Mouse (Mus musculus) CH12.LX (cell line): Measurements from ENCODE around the gene Hmgcs1. TPM values are rescaled to one million over a fixed set of nuclear protein-coding genes. Genes with fewer than 3 reads are reported as not detected.

Experiments
- DNase-seq: peaks from one replicate; pipeline ENCODE4 v3.0.0-alpha.2; 2013; ENCODE audit errors: extremely low read depth
- H3K27ac ChIP-seq: 2 replicates; pipeline ENCODE4 v1.5.1; 2012; ENCODE audit warnings: low read depth, mild to moderate bottlenecking, control low read depth, moderate library complexity; ENCODE audit not compliant: insufficient read depth
- H3K27me3 ChIP-seq: replicated peaks from 2 replicates; pipeline ENCODE3; 2012; ENCODE audit warnings: inconsistent platforms
- H3K36me3 ChIP-seq, 2 experiments: replicated peaks in 1 of 2; 2 replicates each; pipeline versions ENCODE3 to v1.6.1; 2012; ENCODE audit warnings: inconsistent platforms in 1 of 2, low read length in 1 of 2, mild to moderate bottlenecking in 1 of 2, mixed read lengths in 1 of 2, moderate library complexity in 1 of 2; ENCODE audit not compliant: control insufficient read depth in 1 of 2, insufficient read depth in 1 of 2
- H3K4me1 ChIP-seq, 2 experiments: 2 replicates each; pipeline ENCODE4 v1.6.1; 2012; ENCODE audit warnings: inconsistent platforms in 1 of 2, moderate library complexity in 1 of 2; ENCODE audit not compliant: insufficient read depth in 2 of 2, control insufficient read depth in 1 of 2
- H3K4me2 ChIP-seq: 2 replicates; pipeline ENCODE4 v1.6.1; 2012; ENCODE audit warnings: low read depth, mild to moderate bottlenecking, control low read depth; ENCODE audit not compliant: poor library complexity, insufficient read depth, severe bottlenecking
- H3K4me3 ChIP-seq, 3 experiments: fragments of 150-350 bp in 1 of 3; sonication (generic) in 1 of 3; replicated peaks in 1 of 3; 2 replicates each; pipeline versions ENCODE3 to v1.5.1; 2011 to 2012; ENCODE audit warnings: low read depth in 2 of 3, low read length in 2 of 3, mild to moderate bottlenecking in 2 of 3, moderate library complexity in 2 of 3, control low read depth in 1 of 3, improper control_type of control experiment in 1 of 3, inconsistent platforms in 1 of 3, mixed read lengths in 1 of 3; ENCODE audit not compliant: poor library complexity in 1 of 3
- H3K79me2 ChIP-seq: replicated peaks from 2 replicates; pipeline ENCODE4 v1.6.1; 2012; ENCODE audit warnings: mild to moderate bottlenecking, moderate library complexity; ENCODE audit not compliant: control insufficient read depth, poor library complexity, insufficient read depth, severe bottlenecking; ENCODE audit errors: extremely low read depth
- H3K9ac ChIP-seq: 2 replicates; pipeline ENCODE4 v1.6.1; 2012; ENCODE audit warnings: low read depth, mild to moderate bottlenecking, control low read depth, moderate library complexity; ENCODE audit not compliant: insufficient read depth
- H3K9me3 ChIP-seq: replicated peaks from 2 replicates; pipeline ENCODE3; 2012; ENCODE audit warnings: low read length, inconsistent platforms, mixed read lengths
- BHLHE40 ChIP-seq: IDR thresholded peaks from 2 replicates; pipeline ENCODE4 v1.6.1; 2011; ENCODE audit warnings: mild to moderate bottlenecking, low read depth, low read length, improper control_type of control experiment
- CHD1 ChIP-seq: IDR thresholded peaks from 2 replicates; pipeline ENCODE4 v1.6.1; 2012; ENCODE audit warnings: low read depth, low read length, improper control_type of control experiment, inconsistent platforms
- ELF1 ChIP-seq: IDR thresholded peaks from 2 replicates; pipeline ENCODE4 v1.6.1; 2014; ENCODE audit warnings: low read depth, mild to moderate bottlenecking, inconsistent platforms, low read length, improper control_type of control experiment
- GABPA ChIP-seq: IDR thresholded peaks from 2 replicates; pipeline ENCODE4 v1.6.1; 2012; ENCODE audit warnings: low read depth, low read length, improper control_type of control experiment, inconsistent platforms; ENCODE audit not compliant: insufficient replicate concordance
- HCFC1 ChIP-seq: IDR thresholded peaks from 2 replicates; pipeline ENCODE4 v1.6.1; 2012; ENCODE audit warnings: low read depth, mild to moderate bottlenecking, inconsistent platforms, low read length, improper control_type of control experiment
- KAT2A ChIP-seq: IDR thresholded peaks from 2 replicates; pipeline ENCODE4 v1.6.1; 2012; ENCODE audit warnings: low read length, improper control_type of control experiment, inconsistent platforms; ENCODE audit not compliant: insufficient replicate concordance
- MAZ ChIP-seq: IDR thresholded peaks from 2 replicates; pipeline ENCODE4 v1.6.1; 2012; ENCODE audit warnings: low read depth, mild to moderate bottlenecking, inconsistent platforms, low read length, improper control_type of control experiment, moderate library complexity
- MXI1 ChIP-seq: IDR thresholded peaks from 2 replicates; pipeline ENCODE4 v1.6.1; 2011; ENCODE audit warnings: mild to moderate bottlenecking, low read depth, low read length, improper control_type of control experiment
- MYC ChIP-seq: IDR thresholded peaks from 2 replicates; pipeline ENCODE4 v1.6.1; 2011; ENCODE audit warnings: low read depth, mild to moderate bottlenecking, improper control_type of control experiment, low read length
- NELFE ChIP-seq: IDR thresholded peaks from 2 replicates; pipeline ENCODE4 v1.6.1; 2011; ENCODE audit warnings: low read depth, low read length, improper control_type of control experiment
- NRF1 ChIP-seq: IDR thresholded peaks from 2 replicates; pipeline ENCODE4 v1.6.1; 2014; ENCODE audit warnings: low read depth, mild to moderate bottlenecking, inconsistent platforms, low read length, improper control_type of control experiment, moderate library complexity
- PAX5 ChIP-seq: IDR thresholded peaks from 2 replicates; pipeline ENCODE4 v1.6.1; 2012; ENCODE audit warnings: low read length, inconsistent platforms, mixed read lengths
- POLR2AphosphoS2 ChIP-seq: IDR thresholded peaks from 2 replicates; pipeline ENCODE4 v1.6.1; 2011; ENCODE audit warnings: low read depth, low read length, improper control_type of control experiment
- RAD21 ChIP-seq: IDR thresholded peaks from 2 replicates; pipeline ENCODE4 v1.6.1; 2011; ENCODE audit warnings: low read depth, mild to moderate bottlenecking, low read length, improper control_type of control experiment, moderate library complexity
- SIN3A ChIP-seq: IDR thresholded peaks from 2 replicates; pipeline ENCODE4 v1.6.1; 2012; ENCODE audit warnings: low read length, improper control_type of control experiment, inconsistent platforms
- TBP ChIP-seq: conservative IDR thresholded peaks from 2 replicates; pipeline ENCODE4 v1.6.1; 2011; ENCODE audit warnings: low read depth, low read length, improper control_type of control experiment
- TCF12 ChIP-seq: IDR thresholded peaks from 2 replicates; pipeline ENCODE4 v1.6.1; 2014; ENCODE audit warnings: low read depth, mild to moderate bottlenecking, inconsistent platforms, low read length, improper control_type of control experiment
- ZKSCAN1 ChIP-seq: IDR thresholded peaks from 2 replicates; pipeline ENCODE4 v1.6.1; 2012; ENCODE audit warnings: low read depth, inconsistent platforms, low read length, improper control_type of control experiment, borderline replicate concordance
- ZNF384 ChIP-seq: IDR thresholded peaks from 2 replicates; pipeline ENCODE4 v1.6.1; 2012; ENCODE audit warnings: low read depth, low read length, improper control_type of control experiment, inconsistent platforms
- dilution Hi-C: fragments of 300-500 bp; cut with MboI; formaldehyde crosslinking; loops from 2 replicates; pipeline ENCODE4 v1.14.3; 2020; ENCODE audit warnings: low sequenced_read_pairs; ENCODE audit not compliant: extremely low pct_unique_long_range_greater_than_20kb, extremely low pct_ligation_motif_present
- in situ Hi-C: fragments of 300-500 bp; cut with MboI; formaldehyde crosslinking; loops from 3 replicates; pipeline ENCODE4 v1.14.3; 2019; ENCODE audit warnings: low sequenced_read_pairs, low pct_ligation_motif_present, low pct_unique_long_range_greater_than_20kb, mixed read lengths
- polyA plus RNA-seq: library from polyadenylated mRNA; unstranded; fragments of >175 nt; gene quantifications from 2 replicates; pipeline ENCODE4 v1.2.1, GENCODE M21; 2012; ENCODE audit warnings: low read depth; ENCODE audit not compliant: insufficient read length
- total RNA-seq, 2 experiments: library from RNA; depleted of rRNA; stranded (reverse); fragments of 300-350 nt in 1 of 2; fragments of >200 nt in 1 of 2; gene quantifications; 2 replicates each; pipeline ENCODE4 v1.2.3; 2012 to 2014

Gene Hmgcs1
- total and polyA plus RNA-seq, 3 experiments = 57.6 to 225 (median 119) TPM

DNA sequence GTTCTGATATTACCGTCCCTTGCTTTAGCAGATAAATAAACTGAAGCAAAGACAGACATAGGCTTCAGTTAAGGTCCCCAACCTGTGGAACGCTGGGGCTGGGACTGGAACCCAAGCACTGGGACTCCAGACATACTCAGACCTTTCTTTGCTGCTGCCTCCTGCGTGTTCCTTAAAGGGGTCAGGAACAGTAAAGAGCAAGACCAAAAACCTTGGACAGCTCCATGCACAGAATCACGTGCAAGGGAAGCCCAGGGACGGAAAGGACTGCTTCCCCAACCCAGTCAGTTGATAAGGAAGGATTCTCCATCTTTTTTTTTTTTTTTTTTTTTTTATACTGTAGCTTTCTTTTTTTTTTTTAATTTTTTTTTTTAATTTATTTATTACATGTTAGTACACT, 66.7 kb downstream of the Hmgcs1 start:
- TF ChIP-seq MYC (no peak), ZNF384 (no peak), RAD21 (no peak), NELFE (no peak), PAX5 (no peak), HCFC1 (no peak), MAZ (no peak), GABPA (no peak), NRF1 (no peak), ELF1 (no peak), TCF12 (no peak), ZKSCAN1 (no peak), CHD1 (no peak), SIN3A (no peak), MXI1 (no peak), TBP (no peak), KAT2A (no peak), BHLHE40 (no peak), POLR2AphosphoS2 (no peak)
- H3K4me1 ChIP-seq = peaks cover 3 to 11% of the 10 kb centered on the region in 2 experiments; a peak in 1 of 4 replicates
- in situ Hi-C loops (no loop called here), dilution Hi-C loops (no loop called here)
- no peak overlapping the region for H3K27ac ChIP-seq
- H3K27me3 ChIP-seq = no peaks in the 10 kb centered on the region
- H3K9me3 ChIP-seq = no peaks in the 10 kb centered on the region
- peaks cover 3 to 46% of the 10 kb centered on the region in 2 experiments for H3K36me3 ChIP-seq
- DNase-seq = no peak
- H3K79me2 ChIP-seq = no peaks in the 10 kb centered on the region
- H3K9ac ChIP-seq = no peak overlapping the region
- no peak overlapping the region for H3K4me2 ChIP-seq
- no peak overlapping the region for H3K4me3 ChIP-seq

Other genes with a start within 250 kb of the Hmgcs1 start
- 24.8 and 26.0 TPM in 2 replicates for gene 4833420G17Rik, start 227.6 kb upstream of the Hmgcs1 start, total RNA-seq (2012; rRNA removed)
- 35.9 and 41.1 TPM in 2 replicates for gene 4833420G17Rik, start 227.6 kb upstream of the Hmgcs1 start, total RNA-seq (2014; rRNA removed)
- 35.1 and 39.1 TPM in 2 replicates for gene 4833420G17Rik, start 227.6 kb upstream of the Hmgcs1 start, polyA plus RNA-seq
- gene Tmem267, start 202.3 kb upstream of the Hmgcs1 start, total RNA-seq (2012; rRNA removed) = 9.2 and 10.9 TPM in 2 replicates
- gene Tmem267, start 202.3 kb upstream of the Hmgcs1 start, total RNA-seq (2014; rRNA removed) = 26.0 and 28.9 TPM in 2 replicates
- gene Tmem267, start 202.3 kb upstream of the Hmgcs1 start, polyA plus RNA-seq = 26.8 and 31.3 TPM in 2 replicates
- 1.6 and 1.9 TPM in 2 replicates for gene 3110070M22Rik, start 202.0 kb upstream of the Hmgcs1 start, total RNA-seq (2012; rRNA removed)
- gene 3110070M22Rik, start 202.0 kb upstream of the Hmgcs1 start, total RNA-seq (2014; rRNA removed) = 1.0 and 1.7 TPM in 2 replicates
- gene 3110070M22Rik, start 202.0 kb upstream of the Hmgcs1 start, polyA plus RNA-seq = 1.4 and 1.5 TPM in 2 replicates
- 0.04 TPM in 2 replicates for gene Ccl28, start 66.6 kb upstream of the Hmgcs1 start, total RNA-seq (2012; rRNA removed)
- gene Ccl28, start 66.6 kb upstream of the Hmgcs1 start, total RNA-seq (2014; rRNA removed) = 0.22 and 0.27 TPM in 2 replicates
- gene Ccl28, start 66.6 kb upstream of the Hmgcs1 start, polyA plus RNA-seq = 0.10 and 0.11 TPM in 2 replicates
- 0.04 TPM in 2 replicates for gene Nim1k, start 65.5 kb downstream of the Hmgcs1 start, total RNA-seq (2012; rRNA removed)
- 0.09 and 0.14 TPM in 2 replicates for gene Nim1k, start 65.5 kb downstream of the Hmgcs1 start, total RNA-seq (2014; rRNA removed)
- gene Nim1k, start 65.5 kb downstream of the Hmgcs1 start, polyA plus RNA-seq = 0.16 and 0.22 TPM in 2 replicates
- gene Zfp131, start 100.5 kb downstream of the Hmgcs1 start, total RNA-seq (2012; rRNA removed) = 31.3 and 35.9 TPM in 2 replicates
- 61.4 and 70.6 TPM in 2 replicates for gene Zfp131, start 100.5 kb downstream of the Hmgcs1 start, total RNA-seq (2014; rRNA removed)
- 42.6 and 49.3 TPM in 2 replicates for gene Zfp131, start 100.5 kb downstream of the Hmgcs1 start, polyA plus RNA-seq
- not detected in 2 replicates for gene AF067063, start 139.8 kb downstream of the Hmgcs1 start, total RNA-seq (2012; rRNA removed)
- not detected in 2 replicates for gene AF067063, start 139.8 kb downstream of the Hmgcs1 start, total RNA-seq (2014; rRNA removed)
- gene AF067063, start 139.8 kb downstream of the Hmgcs1 start, polyA plus RNA-seq = not detected in 2 replicates
- gene D13Ertd608e, start 145.6 kb downstream of the Hmgcs1 start, total RNA-seq (2012; rRNA removed) = not detected in 2 replicates
- gene D13Ertd608e, start 145.6 kb downstream of the Hmgcs1 start, total RNA-seq (2014; rRNA removed) = not detected in 2 replicates
- gene D13Ertd608e, start 145.6 kb downstream of the Hmgcs1 start, polyA plus RNA-seq = not detected in 2 replicates
- gene Tcstv1, start 204.4 kb downstream of the Hmgcs1 start, total RNA-seq (2012; rRNA removed) = not detected in 2 replicates
- gene Tcstv1, start 204.4 kb downstream of the Hmgcs1 start, total RNA-seq (2014; rRNA removed) = not detected in 2 replicates
- gene Tcstv1, start 204.4 kb downstream of the Hmgcs1 start, polyA plus RNA-seq = not detected in 2 replicates
- 78.3 and 103 TPM in 2 replicates for gene Gm21761, start 238.9 kb downstream of the Hmgcs1 start, total RNA-seq (2012; rRNA removed)
- 6.8 and 7.0 TPM in 2 replicates for gene Gm21761, start 238.9 kb downstream of the Hmgcs1 start, total RNA-seq (2014; rRNA removed)
- gene Gm21761, start 238.9 kb downstream of the Hmgcs1 start, polyA plus RNA-seq = 12.7 and 14.3 TPM in 2 replicates